Mouse (Mus musculus): Measurements from ENCODE around the gene Hdac7. TPM values are rescaled to one million over a fixed set of nuclear protein-coding genes. Genes with fewer than 3 reads are reported as not detected.
A peak's percentile ranks its signal among the peaks of the same experiment; 100 is the strongest.

Hdac7 gene
- total RNA-seq, 2 experiments from 2014 or later, result 57.9 to 59.4 TPM

DNA sequence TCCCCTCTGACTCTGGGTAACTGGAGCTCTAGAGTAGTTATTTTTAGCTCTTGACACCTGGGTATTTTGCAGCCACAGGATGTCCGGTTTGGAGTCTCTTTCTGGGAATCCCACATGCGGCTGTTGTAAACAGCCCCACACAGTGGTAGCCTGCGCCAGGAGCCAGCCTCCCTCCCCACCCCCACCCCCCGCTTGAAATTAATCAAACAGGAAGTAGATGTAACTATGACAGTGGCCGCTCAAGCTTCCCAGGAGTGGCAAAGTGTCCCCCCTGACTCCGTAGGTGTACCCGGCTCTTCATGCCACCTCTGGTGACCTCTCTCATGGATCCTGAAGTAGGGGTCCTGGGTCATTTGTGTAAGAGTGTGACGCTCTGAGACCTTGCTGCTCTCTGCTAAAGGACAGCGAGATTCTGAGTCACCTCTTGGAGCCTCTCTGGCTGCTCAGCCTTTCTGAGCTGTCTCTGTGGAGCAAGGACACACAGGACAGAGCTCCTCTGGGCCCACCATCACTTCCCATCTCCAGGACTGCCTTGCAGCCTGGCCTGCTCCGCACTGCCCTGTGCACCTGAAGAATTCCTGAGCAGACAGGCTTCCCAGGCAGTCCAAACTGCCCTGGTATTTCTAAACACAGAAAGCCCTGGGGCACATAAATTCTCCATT, 22.9 kb downstream of the Hdac7 start:
- intact Hi-C loops (cut with DNase I), result no loop called here
- peak in 1 of 2 experiments; percentile 53 for DNase-seq

GRCm38 (mm10) chr15:97819937-97820336, 24.4 kb downstream of the Hdac7 start:
- intact Hi-C loops (cut with DNase I), result no loop called here
- DNase-seq, result no peak

- intact Hi-C loops (cut with DNase I), result no loop called here
- no peak for DNase-seq
Measured at GRCm38 (mm10) chr15:97816199-97816994, 27.9 kb downstream of the Hdac7 start.

DNA sequence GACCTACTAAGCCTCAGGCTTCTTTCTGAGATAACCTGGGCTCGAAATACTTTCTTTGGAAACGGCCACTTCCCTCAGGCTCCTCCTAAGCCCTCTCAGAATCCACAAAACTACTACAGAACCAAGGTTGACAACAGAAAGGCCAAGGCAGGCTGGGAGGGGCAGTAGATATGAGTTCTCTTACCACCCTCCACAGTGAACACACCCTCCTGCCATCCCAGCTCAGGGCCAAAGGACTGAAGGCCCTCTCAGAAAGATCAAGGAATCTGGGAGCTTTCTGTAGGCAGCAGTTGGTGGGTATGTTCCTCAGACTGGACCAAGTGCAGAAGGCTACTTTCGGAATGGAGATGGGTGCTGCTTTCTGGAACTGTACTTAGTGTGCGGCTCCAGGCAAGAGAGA, 29.0 kb downstream of the Hdac7 start:
- intact Hi-C loops (cut with DNase I), result no loop called here
- no peak for DNase-seq

DNA sequence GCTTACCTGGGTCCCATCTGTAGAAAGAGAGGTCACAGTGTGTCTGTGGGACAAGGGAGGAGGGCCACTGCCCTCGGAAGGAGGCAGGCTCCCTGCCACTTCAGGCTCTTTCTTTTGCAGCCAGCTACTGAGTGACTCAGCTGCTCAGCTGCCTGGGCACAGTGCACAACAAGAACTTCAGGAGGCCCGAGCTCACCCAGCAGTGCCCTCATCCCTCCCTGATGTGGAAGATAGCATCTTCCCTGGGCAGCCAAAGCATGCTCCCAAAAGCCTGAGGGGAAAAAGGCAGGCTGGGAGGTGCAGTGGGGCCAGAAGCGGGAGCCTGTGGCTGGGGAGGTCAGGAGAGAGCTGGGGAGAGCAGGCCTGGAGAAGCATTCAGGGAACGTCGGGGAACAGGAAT, 29.6 kb downstream of the Hdac7 start:
- no peak for DNase-seq
- intact Hi-C loops (cut with DNase I), result no loop called here

DNA sequence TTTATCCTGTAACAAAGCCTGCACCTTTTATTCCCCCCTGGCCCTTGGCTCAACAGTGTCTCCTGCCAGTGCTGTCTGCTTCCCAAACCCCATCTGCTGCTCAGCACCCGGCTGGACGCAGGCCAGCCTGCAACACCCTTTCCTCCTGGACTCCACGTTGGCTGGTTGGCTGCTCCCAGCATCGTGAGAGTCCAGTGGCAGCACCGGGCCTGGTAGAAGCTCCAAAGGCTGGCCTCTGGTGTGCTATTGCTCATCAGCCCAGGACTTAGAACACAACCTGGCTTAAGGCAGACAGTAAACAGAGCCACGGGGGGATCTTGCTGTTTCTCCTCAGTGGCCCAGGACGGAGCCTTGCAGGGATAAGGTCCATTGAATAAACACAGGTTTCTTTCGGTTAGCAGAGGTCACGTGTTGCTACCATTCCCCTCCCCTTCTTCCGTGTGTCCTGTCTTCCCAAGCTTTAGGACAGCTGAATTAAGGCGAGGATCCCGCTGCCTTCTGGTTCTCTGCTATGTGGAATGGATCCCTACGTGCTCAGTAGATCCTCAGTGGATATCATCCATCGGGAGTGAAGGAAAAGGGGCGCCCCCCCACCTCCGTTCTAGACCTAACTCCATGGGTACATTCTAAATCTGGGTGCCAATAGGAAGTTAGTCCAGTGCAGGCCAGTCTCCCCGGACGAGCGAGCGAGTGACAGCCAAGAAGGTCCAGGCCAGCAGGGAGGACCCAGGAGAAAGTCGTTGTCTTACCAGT, 30.7 kb downstream of the Hdac7 start:
- peak; percentile 74 for DNase-seq
- intact Hi-C loops (cut with DNase I), result loop anchor here (2.0 kb wide), 1 partner anchor 27 kb away; no protein-coding TSS in a partner anchor

GRCm38 (mm10) chr15:97812875-97813274, 31.4 kb downstream of the Hdac7 start:
- DNase-seq, result no peak
- intact Hi-C loops (cut with DNase I), result loop anchor here (2.0 kb wide), 1 partner anchor 28 kb away; no protein-coding TSS in a partner anchor

DNA sequence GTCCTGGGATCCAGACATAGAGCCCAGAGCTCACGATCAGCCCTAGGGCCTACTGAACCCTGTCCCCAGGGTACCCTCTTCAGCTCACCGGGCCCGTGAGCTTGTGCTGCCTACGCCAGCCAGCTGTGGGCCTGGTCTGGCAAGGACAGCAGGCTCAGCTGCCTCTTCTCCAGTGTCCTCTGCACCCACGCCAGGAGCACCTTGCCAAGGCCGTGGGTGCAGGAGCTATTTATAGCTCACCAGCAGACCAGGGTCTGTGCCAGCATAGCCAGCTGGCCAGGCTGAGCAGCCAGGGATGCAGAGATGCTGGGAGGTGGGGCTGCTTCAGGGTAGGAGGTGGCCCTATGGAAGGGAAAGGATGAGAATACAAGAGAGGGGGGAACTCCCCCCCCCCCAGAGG, 32.2 kb downstream of the Hdac7 start:
- intact Hi-C loops (cut with DNase I), result loop anchor here (2.0 kb wide), 1 partner anchor 29 kb away; no protein-coding TSS in a partner anchor

GRCm38 (mm10) chr15:97811307-97811706, 33.0 kb downstream of the Hdac7 start:
- DNase-seq, result no peak
- intact Hi-C loops (cut with DNase I), result no loop called here

More for the DNA sequence above, 32.2 kb downstream of the Hdac7 start:
- DNase-seq, result peak; percentile 91 to 92

- intact Hi-C loops (cut with DNase I), result loop anchor here (1.0 kb wide), 1 partner anchor 39 kb away; no protein-coding TSS in a partner anchor
Measured at GRCm38 (mm10) chr15:97810399-97810798, 33.9 kb downstream of the Hdac7 start.

GRCm38 (mm10) chr15:97809942-97810341, 34.4 kb downstream of the Hdac7 start:
- peak; percentile 69 to 72 for DNase-seq

More at GRCm38 (mm10) chr15:97810399-97810798, 33.9 kb downstream of the Hdac7 start:
- no peak for DNase-seq

GRCm38 (mm10) chr15:97809206-97809605, 35.1 kb downstream of the Hdac7 start:
- intact Hi-C loops (cut with DNase I), result no loop called here
- DNase-seq, result no peak

More at GRCm38 (mm10) chr15:97809942-97810341, 34.4 kb downstream of the Hdac7 start:
- intact Hi-C loops (cut with DNase I), result loop anchor here (1.0 kb wide), 1 partner anchor 39 kb away; no protein-coding TSS in a partner anchor

GRCm38 (mm10) chr15:97808532-97808931, 35.8 kb downstream of the Hdac7 start:
- no peak for DNase-seq
- intact Hi-C loops (cut with DNase I), result no loop called here

GRCm38 (mm10) chr15:97807867-97808266, 36.4 kb downstream of the Hdac7 start:
- intact Hi-C loops (cut with DNase I), result loop anchor here (2.0 kb wide), 1 partner anchor 15 kb away; no protein-coding TSS in a partner anchor
- DNase-seq, result no peak

DNA sequence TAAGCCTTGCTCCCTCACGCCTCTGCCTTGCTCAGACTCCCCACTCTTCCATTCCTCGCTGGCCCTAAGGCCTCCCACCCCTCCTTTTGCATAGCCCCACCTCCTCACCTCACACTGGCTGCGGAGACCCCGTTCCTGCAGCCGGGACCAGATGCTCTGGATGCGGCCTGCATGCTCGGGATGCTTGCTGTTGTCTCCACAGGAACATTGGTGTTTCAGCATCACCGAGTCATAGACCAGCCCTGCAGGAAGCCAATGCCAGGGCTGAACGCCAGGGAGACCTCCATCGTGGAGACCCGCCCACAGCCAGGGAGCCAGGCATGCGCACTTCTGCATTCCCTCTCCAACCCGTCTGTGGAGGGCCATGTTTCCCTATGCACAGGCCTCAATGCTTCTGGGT, 41.7 kb downstream of the Hdac7 start:
- intact Hi-C loops (cut with DNase I), result loop anchor here (1.0 kb wide), 1 partner anchor 11 kb away; no protein-coding TSS in a partner anchor
- no peak for DNase-seq

GRCm38 (mm10) chr15:97801811-97802210, 42.5 kb downstream of the Hdac7 start:
- intact Hi-C loops (cut with DNase I), result loop anchor here (1.0 kb wide), 1 partner anchor 11 kb away; no protein-coding TSS in a partner anchor
- DNase-seq, result no peak

DNA sequence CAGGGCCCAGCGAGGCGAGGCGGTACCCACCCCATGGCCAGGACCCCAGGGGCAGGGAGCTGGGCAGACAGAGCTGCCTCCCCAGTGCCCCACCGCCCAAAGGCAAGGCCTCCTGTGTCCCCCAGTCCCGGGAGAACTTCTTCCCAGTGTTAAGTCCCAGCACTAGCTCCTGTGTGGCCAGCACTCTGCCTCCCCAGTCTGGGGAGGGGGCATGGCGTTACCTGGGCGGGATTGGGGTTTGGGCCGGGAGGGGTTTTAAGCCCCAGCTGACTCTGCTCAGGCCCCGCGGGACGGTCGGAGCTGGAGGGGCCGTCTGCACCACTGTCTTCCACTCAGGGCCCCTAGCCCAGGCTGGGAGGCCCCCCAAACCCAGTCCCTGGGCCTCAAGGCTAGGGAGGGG, 43.4 kb downstream of the Hdac7 start:
- intact Hi-C loops (cut with DNase I), result no loop called here
- no peak for DNase-seq

DNA sequence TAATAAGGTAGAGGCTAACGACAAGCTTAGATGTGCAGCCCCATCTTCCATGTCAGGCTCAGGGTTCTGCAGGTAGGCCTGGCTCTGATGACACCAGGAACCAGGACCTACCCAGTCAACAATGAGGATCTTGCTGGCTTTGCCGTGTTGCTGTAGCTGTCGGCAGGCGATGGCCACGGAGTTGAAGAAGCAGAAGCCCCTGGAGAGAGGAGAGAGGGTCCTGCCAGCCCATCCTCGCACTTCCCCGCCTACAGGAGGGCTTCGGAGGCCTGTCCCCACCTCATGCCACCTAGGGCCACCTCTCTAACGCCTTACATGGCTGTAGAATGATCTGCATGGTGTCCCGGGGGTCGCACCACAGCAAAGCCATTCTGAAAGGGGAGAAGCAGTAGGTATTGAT, 44.9 kb downstream of the Hdac7 start:
- no peak for DNase-seq
- intact Hi-C loops (cut with DNase I), result no loop called here

- intact Hi-C loops (cut with DNase I), result no loop called here
- DNase-seq, result no peak
Measured at GRCm38 (mm10) chr15:97798134-97798533, 46.2 kb downstream of the Hdac7 start.

DNA sequence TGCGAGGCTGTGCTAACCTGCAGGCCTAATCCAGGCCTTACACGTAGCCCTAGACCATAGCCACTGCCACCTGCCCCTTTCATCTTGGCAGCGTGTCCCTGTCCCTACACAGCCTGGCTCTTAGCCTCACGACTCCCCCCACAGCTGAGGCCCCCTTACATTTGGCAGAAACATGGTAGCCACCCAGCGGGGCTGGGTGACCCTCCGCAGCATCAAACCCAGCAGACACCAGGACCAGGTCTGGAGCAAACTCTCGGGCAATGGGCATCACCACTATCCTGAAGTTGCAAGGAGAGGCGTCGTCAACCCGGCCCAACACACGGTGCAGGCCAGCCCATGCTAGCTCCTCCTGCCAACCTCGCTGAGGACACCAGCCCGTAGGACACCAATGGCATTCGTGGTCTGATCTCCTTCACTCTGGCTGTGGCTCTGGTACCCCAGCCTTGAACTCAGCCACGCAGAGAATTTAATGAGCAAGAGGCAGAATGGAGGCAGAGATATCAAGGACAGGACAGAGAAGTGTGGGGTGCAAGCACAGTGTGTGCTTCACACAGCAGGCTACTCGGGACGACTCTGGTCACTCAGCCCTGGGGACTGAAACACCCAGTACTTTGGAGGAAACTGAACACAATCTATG, 47.5 kb downstream of the Hdac7 start:
- DNase-seq, result no peak
- intact Hi-C loops (cut with DNase I), result no loop called here

Measured in heart, postnatal 10 days (tissue).